Mouse (Mus musculus): Measurements from ENCODE around the gene Rangap1.
"Not testable (repeated sequence)": the region's sequence is repeated elsewhere in the genome, so short reads cannot be mapped to it uniquely, and the experiment has no call there.

DNA sequence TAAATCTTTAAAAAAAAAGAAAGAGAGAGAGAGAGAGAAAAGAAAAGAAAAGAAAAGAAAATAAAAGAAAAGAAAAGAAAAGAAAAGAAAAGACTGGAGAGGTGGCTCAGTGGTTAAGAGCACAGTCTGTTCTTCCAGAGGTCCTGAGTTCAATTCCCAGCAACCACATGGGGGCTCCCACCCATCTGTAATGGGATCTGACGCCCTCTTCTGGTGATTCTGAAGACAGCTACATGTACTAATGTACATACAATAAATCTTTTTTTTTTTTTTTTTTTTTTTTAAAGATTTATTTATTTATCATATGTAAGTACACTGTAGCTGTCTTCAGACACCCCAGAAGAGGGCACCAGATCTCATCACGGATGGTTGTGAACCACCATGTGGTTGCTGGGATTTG, 3.0 kb downstream of the Rangap1 start:
- peak; percentile 20 for TF ChIP-seq CTCF (IDR thresholded peaks at IDR 0.05; ENCODE audit: low read depth, low read length)
- TF ChIP-seq POLR2A (IDR thresholded peaks at IDR 0.05; ENCODE audit: insufficient read depth, low read length); EP300 (IDR thresholded peaks at IDR 0.05; ENCODE audit: insufficient read depth, low read depth, low read length): not testable (repeated sequence)
